Mouse (Mus musculus) kidney, postnatal 14 days (tissue): Measurements from ENCODE around the gene Ina.
A peak's percentile ranks its signal among the peaks of the same experiment; 100 is the strongest.
"Not testable (repeated sequence)": the region's sequence is repeated elsewhere in the genome, so short reads cannot be mapped to it uniquely, and the experiment has no call there.

Experiments used
- DNase-seq: peaks from one replicate; pipeline ENCODE4 v3.0.0; 2022; ENCODE audit warnings: mixed read lengths

Gene Ina

DNA sequence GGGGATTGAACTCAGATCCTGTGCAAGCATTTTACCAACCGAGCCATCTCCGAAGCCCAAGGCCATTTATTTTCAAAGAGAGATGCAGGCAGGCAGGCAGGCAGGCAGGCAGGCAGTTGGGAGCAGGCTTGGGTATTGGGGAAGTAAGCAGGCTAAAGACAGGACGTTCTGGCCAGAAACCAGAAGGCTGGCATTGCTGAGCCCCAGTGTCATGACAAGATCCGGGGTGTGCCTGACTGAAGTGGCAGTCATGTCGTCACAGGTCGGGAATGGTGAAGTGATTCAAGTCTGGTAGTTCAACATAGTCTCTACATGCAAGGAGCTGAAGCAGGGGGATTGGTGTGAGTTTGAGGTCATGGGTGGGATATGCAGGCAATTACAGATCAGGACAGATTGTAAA, 26.9 kb upstream of the Ina start:
- DNase-seq: no peak

- peak; percentile 95 for DNase-seq
These were observed 26.0 kb upstream of the Ina start for GRCm38 (mm10) chr19:46988231-46989087.

GRCm38 (mm10) chr19:46989479-46990152, 24.9 kb upstream of the Ina start:
- DNase-seq: peak; percentile 42

DNA sequence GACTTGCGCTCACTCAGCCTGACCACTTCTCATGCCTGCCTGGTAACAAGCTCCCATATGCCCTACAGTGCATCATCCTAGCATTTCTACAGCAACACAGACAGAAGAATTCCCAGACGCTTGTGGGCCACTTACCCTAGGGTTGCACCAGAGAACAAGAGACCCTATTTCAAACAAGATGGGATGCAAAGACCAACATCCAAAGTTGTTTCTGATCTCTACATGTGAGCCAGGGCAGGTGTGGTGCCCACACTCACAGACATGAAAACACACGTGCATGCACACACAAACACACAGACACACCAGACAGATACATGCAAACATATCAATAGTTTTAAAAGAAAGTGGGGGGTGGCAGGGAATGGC, 24.4 kb upstream of the Ina start:
- DNase-seq: no peak

GRCm38 (mm10) chr19:46990625-46991024, 23.9 kb upstream of the Ina start:
- DNase-seq: not testable (repeated sequence)

- peak; percentile 89 for DNase-seq
These were observed 23.4 kb upstream of the Ina start for GRCm38 (mm10) chr19:46991145-46991544.

DNA sequence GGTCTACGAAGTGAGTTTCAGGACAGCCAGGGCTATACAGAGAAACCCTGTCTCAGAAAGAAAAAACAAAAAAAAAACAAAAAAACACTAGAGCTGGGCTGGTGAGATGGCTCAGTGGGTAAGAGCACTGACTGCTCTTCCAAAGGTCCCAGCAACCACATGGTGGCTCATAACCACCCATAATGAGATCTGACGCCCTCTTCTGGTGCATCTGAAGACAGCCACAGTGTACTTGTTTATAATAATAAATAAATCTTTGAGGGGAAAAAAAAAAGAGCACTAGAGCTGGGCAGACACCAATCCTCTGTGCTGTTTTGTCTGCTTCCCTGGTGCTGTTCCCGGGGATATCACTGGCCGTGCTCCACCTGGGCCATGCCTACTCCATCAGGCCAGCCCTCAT, 22.2 kb upstream of the Ina start:
- not testable (repeated sequence) for DNase-seq

DNA sequence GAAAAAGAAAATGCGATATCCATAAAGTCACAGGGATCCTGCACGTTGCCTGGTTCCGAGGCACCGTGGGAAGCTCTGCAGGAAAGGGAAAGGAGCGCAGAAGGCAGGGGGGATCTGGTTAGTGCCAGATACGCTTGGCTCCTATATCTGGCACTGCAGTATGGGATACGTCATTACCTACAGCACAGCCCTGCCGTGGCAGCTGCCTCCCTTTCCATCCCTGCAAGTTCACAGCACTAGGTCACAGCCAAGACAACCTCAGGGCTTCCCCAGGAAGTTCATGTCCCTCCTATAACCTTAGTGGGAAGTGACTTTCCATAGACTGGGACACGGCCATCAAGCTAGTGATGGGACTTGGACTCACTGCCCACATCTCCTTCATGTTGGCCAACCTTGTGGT, 18.4 kb upstream of the Ina start:
- DNase-seq: no peak

- no peak for DNase-seq
These were observed 16.2 kb upstream of the Ina start for GRCm38 (mm10) chr19:46998168-46998870.

- DNase-seq: no peak
These were observed 15.5 kb upstream of the Ina start for GRCm38 (mm10) chr19:46998953-46999352.

DNA sequence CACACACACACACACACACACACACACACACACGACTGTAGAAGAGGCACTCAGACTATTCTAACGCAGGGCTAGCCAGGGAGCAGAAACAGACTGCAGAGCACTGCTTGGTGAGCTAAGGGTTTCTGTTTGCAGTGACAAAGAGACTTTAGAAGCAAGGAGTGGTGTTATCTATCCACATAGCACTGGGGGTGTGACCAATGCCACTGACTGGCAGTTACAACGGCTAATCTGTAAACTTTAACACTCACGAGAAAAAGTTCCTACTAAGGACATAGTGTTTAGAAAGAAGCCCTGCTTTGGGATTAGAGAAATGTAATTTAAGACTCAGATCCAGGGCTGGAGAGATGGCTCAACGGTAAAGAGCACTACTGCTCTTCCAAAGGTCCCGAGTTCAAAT, 14.7 kb upstream of the Ina start:
- no peak for DNase-seq

- DNase-seq: not testable (repeated sequence)
These were observed 14.1 kb upstream of the Ina start for GRCm38 (mm10) chr19:47000357-47000756.

DNA sequence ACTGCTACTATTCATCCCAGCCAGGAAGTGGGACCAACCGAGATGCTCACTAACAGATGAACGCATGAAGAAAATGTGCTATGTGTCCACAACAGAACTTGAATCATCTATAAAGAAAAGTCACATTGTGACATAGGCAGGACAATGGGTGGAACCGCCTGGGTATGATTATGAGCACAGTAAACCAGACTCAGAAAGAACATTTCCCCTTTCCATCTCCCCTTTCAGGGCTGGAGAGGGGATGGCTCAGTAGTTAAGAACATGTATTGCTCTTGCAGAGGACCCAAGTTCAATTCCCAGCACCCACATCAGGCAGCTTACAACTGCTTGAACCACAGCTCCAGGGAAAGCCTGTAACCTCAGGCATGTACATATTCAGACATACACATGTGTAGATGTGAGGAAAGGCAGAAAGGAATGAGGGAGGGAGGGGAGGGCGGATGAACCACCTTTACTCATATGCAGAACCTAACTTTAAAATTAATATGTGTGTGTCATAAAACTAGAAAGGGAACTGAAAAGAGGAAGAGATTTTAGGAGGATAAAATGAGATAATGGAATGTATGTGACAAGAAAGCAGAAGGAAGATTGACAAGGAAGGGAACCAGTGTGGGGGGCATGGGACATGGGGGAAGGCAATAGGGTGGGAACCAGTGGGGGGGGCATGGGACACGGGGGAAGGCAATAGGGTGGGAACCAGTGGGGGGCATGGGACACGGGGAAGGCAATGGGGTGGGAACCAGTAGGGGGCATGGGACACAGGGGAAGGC, 10.6 kb upstream of the Ina start:
- no peak for DNase-seq

DNA sequence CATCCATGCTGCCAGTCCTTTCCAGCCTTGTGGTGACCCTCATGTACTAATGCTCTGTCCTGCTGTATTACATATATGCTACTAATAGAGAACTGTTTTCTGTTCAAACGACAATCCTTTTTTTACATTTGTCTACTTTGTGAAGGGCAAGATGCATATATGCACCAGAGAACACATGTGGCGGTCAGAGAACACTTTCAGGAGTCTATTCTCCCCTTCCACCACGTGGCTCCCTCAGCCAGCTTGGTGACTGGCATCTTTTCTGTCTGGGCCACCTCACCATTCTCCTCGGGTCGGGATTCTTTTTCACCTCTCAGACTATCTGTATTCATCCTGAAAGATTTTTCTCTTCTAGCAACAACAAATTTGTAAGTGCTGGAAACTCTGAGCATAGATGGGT, 8.6 kb upstream of the Ina start:
- DNase-seq: no peak

DNA sequence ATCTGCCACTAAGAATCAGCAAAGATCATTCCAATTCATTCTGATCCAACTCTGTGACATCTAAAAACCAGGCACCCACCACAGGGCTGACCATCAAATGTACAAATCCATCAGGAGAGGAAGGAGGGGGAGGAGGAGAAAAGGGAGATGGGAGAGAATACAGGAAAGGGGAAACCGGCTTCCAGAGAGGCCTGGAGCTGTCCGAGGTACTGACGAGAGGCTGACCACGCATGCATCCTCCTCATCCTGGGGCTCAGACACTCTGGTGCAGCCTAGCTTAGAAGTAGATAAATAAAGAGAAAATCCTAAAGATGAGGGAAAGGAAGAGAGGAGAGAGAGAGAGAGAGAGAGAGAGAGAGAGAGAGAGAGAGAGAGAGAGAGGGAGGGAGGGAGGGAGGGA, 8.2 kb upstream of the Ina start:
- DNase-seq: peak; percentile 72

DNA sequence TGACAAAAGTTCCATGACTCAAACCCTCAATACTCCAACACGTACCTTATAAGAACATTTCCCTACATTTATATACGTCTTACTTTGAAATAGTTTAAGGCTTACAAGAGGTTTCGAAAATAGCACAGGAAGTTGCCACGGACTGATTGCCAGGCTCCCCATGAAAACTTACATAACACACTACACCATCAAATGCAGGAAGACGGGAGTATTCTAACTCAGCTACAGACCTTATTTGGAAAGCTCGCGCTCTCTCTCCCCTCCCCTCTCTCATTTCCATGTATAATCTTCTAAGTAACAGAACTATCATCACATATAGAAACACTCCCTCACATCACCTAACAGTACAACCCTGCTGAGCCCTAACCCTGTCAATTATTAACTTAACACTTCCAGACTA, 5.1 kb upstream of the Ina start:
- DNase-seq: no peak

DNA sequence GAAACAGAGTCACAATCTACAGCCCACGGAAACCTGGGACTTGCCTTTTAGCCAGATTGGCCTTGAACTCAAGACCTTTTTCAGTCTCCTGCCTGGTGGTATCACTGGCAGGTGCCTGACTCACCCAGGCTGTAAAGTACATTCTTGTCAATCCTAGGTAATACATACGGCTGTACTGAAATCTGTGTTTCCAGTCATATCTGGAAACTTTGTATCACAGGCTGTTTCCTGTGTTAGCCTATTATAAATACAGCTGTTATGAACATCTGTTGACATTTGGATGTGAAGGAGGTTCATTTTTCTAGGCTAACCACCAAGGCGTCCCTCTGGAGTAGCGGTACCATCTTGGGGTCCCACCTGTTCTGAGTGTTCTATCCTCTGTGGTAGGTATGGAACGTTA, 4.6 kb upstream of the Ina start:
- DNase-seq: no peak

DNA sequence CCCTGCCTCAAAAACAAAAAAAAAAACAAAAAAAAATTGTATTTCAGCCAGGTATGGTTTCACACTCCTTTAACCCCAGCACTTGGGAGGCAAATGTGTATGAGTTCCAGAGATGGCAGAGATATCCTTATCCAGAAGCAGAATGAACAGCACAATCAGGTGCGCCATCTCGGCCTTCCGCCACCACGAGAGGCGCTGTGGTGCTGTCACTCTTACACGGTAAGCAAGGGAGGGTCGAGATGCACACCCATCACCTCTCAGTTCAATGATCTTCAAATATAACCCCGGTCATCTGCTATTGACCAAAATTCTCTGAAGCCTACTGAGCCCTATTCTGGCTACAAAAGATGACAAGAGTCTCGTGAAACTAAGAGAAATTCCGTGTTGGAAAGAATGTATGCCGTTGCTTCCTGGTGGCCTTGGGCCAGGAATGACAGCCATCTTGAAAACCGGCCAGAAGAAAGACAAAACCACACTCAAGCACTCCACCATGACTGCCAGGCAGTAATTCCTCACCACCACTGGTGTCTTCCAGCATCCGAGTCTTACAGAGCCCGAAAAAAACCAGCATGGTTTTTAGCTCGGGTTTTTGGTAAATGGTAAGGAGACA, 1.9 kb upstream of the Ina start:
- no peak for DNase-seq

DNA sequence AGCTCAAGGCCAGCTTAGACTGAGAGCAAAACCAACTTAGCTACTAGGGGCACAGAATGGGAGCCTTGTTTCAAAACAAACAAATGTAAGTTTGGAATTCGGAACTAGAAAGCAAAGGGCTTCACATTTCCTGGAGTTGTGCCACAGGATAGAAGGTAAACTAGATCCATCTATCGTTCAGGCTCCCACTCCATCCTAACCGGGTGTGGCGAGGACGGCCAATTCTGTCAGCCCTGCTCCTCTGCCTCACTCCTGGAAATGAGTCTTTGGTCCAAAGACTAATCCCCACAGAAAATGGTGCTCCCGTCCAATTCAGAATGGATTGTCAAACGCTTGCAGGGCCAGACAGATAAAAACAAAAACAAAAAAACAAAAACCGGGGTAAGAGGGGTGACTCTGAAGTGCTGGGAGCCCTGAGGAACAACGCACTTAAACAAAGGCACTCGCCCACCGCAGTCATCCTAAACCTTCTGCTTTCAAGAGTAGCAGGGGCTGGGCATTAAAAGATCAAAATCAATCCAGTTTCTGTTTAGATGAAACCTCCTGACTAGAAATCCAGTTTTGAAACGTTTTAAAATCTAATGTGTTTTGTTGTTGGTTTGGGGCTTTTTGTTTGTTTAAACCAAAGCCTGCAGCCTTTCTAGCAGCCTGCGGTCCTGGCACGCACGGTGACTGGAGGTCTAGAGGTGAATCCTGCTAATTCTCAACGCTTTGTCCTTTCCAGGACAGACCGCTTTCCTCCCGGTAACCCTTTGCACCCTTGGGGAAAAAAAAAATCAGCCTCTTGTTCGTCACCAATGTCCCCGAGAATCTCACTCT, 949 bp upstream of the Ina start:
- no peak for DNase-seq

DNA sequence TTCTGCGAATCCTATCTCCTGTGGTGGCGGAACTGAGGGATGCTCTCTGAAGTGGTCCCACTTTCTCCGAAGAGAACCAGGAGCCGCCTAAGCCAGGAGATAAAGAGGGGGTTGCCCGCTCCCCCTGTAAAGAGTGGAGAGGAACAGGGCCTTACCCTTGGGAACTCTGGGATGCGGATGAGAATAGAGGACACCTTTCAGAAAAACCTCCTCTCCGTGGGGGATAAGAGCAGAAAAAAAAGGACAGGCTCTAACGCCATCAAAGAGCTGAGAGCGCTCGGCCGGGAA, 395 bp upstream of the Ina start:
- DNase-seq: no peak

- DNase-seq: no peak
These were observed 898 bp downstream of the Ina start for GRCm38 (mm10) chr19:47015396-47015795.

GRCm38 (mm10) chr19:47015965-47016364, 1.5 kb downstream of the Ina start:
- DNase-seq: no peak
